Mouse (Mus musculus): ENCODE measurements around the gene Armh3.

DNA sequence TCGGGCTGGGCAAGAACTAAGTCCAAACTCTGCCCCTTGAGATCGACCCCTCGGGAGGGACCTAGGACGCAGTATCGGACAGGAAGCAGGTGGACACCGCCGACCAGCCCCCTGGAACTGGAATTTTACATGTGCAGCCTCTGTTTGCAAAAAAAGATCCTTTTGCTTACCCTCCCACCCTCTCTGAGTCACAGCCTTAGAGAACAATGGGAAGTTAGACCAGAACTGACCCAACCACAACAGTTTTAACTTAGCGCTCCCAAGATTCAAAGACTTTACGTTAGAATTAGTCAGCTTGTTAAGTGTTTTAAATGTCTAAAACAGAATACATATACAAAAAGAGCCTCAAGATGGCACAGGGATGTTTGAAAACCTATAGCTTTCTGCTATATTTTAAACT is 51.7 kb downstream of the Armh3 start:
- TF ChIP-seq POLR2A (IDR thresholded peaks at IDR 0.05; ENCODE audit: insufficient read depth, low read length) (no peak), CTCF (IDR thresholded peaks at IDR 0.05; ENCODE audit: low read depth, low read length) (no peak)

Measured in ES-Bruce4 (cell line).